Mouse (Mus musculus): ENCODE data around the gene Hoxc4.

DNA sequence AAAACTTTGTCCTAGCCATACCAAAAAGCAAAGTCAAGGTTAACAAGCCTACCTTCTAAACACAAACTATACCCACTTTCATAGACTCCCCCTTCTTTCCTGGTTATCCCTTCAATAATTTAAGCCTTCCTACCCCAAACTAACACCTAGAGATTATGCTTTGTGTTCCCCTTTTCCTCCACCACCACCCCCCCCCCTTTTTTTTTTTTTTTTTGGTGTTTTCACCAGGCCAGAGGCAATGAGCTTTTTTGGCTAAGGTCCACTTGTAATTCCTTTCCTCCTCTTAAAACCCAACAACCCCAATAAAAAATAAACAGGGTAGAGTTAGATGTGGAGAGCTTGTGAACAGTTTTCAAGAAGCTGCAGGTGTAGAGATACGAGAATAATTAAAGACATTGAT lies 49.4 kb upstream of the Hoxc4 start:
- no peak for TF ChIP-seq CTCF (IDR thresholded peaks at IDR 0.05; ENCODE audit: low read depth, low read length)
- TF ChIP-seq POLR2A (IDR thresholded peaks at IDR 0.05; ENCODE audit: insufficient read depth, low read length), result no peak
- TF ChIP-seq EP300 (IDR thresholded peaks at IDR 0.05; ENCODE audit: insufficient read depth, low read depth, low read length), result no peak
